Mouse (Mus musculus) hindbrain, postnatal 0 days (tissue): ENCODE data around the gene Slc15a5. TPM values are rescaled to one million over a fixed set of nuclear protein-coding genes. Genes with fewer than 3 reads are reported as not detected.
"Not testable (repeated sequence)": the region's sequence is repeated elsewhere in the genome, so short reads cannot be mapped to it uniquely, and the experiment has no call there.

Source experiments
- ATAC-seq: fragments of 200-750 bp; cut with Nextera tagmentation; 2 replicates; pipeline ENCODE4 v1.8.0; 2017; ENCODE audit warnings: mild to moderate bottlenecking, moderate TSS enrichment, moderate library complexity
- DNase-seq: peaks from one replicate; pipeline ENCODE4 v3.0.0-alpha.2; 2015; ENCODE audit warnings: low spot score
- H3K27ac ChIP-seq: fragments of 300-500 bp; sonication (generic); 2 replicates; pipeline ENCODE4 v1.5.1; 2014; ENCODE audit warnings: mild to moderate bottlenecking
- H3K27me3 ChIP-seq: fragments of 300-500 bp; sonication (generic); 2 replicates; pipeline ENCODE4 v1.6.1; 2014; ENCODE audit warnings: low read length, mixed read lengths; ENCODE audit not compliant: insufficient read depth
- H3K36me3 ChIP-seq: fragments of 300-500 bp; sonication (generic); 2 replicates; pipeline ENCODE4 v1.6.1; 2014; ENCODE audit warnings: low read length, mixed read lengths; ENCODE audit not compliant: insufficient read depth
- H3K4me1 ChIP-seq: fragments of 300-500 bp; sonication (generic); 2 replicates; pipeline ENCODE4 v1.6.1; 2014; ENCODE audit warnings: antibody characterized with exemption, low read length, mixed read lengths; ENCODE audit not compliant: insufficient read depth
- H3K4me2 ChIP-seq: fragments of 300-500 bp; sonication (generic); 2 replicates; pipeline ENCODE4 v1.6.1; 2014; ENCODE audit warnings: low read depth, mild to moderate bottlenecking, low read length, moderate library complexity, mixed read lengths
- H3K4me3 ChIP-seq: fragments of 300-500 bp; sonication (generic); 2 replicates; pipeline ENCODE4 v1.5.1; 2014; ENCODE audit warnings: low read length
- H3K9ac ChIP-seq: fragments of 300-500 bp; sonication (generic); replicated peaks from 2 replicates; pipeline ENCODE4 v1.6.1; 2014; ENCODE audit warnings: mild to moderate bottlenecking, low read length, moderate library complexity, mixed read lengths
- H3K9me3 ChIP-seq: fragments of 300-500 bp; sonication (generic); 2 replicates; pipeline ENCODE4 v1.6.1; 2016; ENCODE audit warnings: low read length, mixed read lengths
- CTCF ChIP-seq: IDR thresholded peaks from 2 replicates; pipeline ENCODE4 v1.5.1; 2016; ENCODE audit warnings: antibody characterized with exemption, control low read depth, low read depth
- WGBS: fragments of 180-500 bp; shearing (Covaris S2); extraction: QIAGEN DNeasy Blood & Tissue Kit; methylation state at CpG from one replicate; pipeline ENCODE4 v1.1.7; 2014; 5-methylcytosine and 5-hydroxymethylcytosine counted together
- polyA plus RNA-seq: library from polyadenylated mRNA; unstranded; fragments of >200 nt; fragmentation: Nextera tagmentation; extraction: Ambion mirVana; gene quantifications from 2 replicates; pipeline ENCODE4 v1.2.1, GENCODE M21; 2015
- total RNA-seq: library from RNA; depleted of rRNA; stranded (reverse); fragments of >200 nt; gene quantifications from 2 replicates; pipeline ENCODE4 v1.2.3, GENCODE M21; 2014

Gene Slc15a5
- total and polyA plus RNA-seq, 2 experiments from 2014 or later: 0.15 TPM; not detected in 1

GRCm38 (mm10) chr6:138095060-138095459 is 15.3 kb upstream of the Slc15a5 start:
- H3K4me3 ChIP-seq: no peak overlapping the region
- no peaks in the 10 kb centered on the region for H3K9me3 ChIP-seq
- 84% methylated on average over 3 of the region's 3 CpGs for WGBS
- no peak overlapping the region for H3K4me2 ChIP-seq
- no peaks in the 10 kb centered on the region for H3K27me3 ChIP-seq
- H3K27ac ChIP-seq: no peak overlapping the region
- no peaks in the 10 kb centered on the region for H3K36me3 ChIP-seq
- no peaks in the 10 kb centered on the region for H3K4me1 ChIP-seq
- TF ChIP-seq CTCF: no peak
- H3K9ac ChIP-seq: no peak overlapping the region
- DNase-seq (no peak), ATAC-seq (no peak)

- no peaks in the 10 kb centered on the region for H3K4me1 ChIP-seq
- no peak for TF ChIP-seq CTCF
These were observed 12.7 kb upstream of the Slc15a5 start for GRCm38 (mm10) chr6:138092432-138092831.

GRCm38 (mm10) chr6:138089084-138089483 is 9.4 kb upstream of the Slc15a5 start:
- Histone ChIP-seq H3K4me3 (no peak overlapping the region), H3K4me2 (no peak overlapping the region), H3K27ac (no peak overlapping the region), H3K36me3 (no peaks in the 10 kb centered on the region), H3K27me3 (no peaks in the 10 kb centered on the region), H3K9ac (no peak overlapping the region), H3K4me1 (no peaks in the 10 kb centered on the region), H3K9me3 (no peaks in the 10 kb centered on the region)
- no peak for TF ChIP-seq CTCF
- WGBS: 85% methylated on average over 8 of the region's 8 CpGs
- DNase-seq (no peak), ATAC-seq (no peak)

More at GRCm38 (mm10) chr6:138092432-138092831, 12.7 kb upstream of the Slc15a5 start:
- WGBS: 90% methylated on average over 7 of the region's 7 CpGs
- Histone ChIP-seq H3K27me3 (no peaks in the 10 kb centered on the region), H3K4me3 (no peak overlapping the region), H3K4me2 (no peak overlapping the region), H3K27ac (no peak overlapping the region), H3K9me3 (no peaks in the 10 kb centered on the region), H3K9ac (no peak overlapping the region), H3K36me3 (no peaks in the 10 kb centered on the region)
- no peak for ATAC-seq
- no peak for DNase-seq

GRCm38 (mm10) chr6:138086421-138086820 is 6.7 kb upstream of the Slc15a5 start:
- H3K36me3 ChIP-seq, ATAC-seq, H3K9ac ChIP-seq, DNase-seq, H3K4me3 ChIP-seq, H3K27me3 ChIP-seq, H3K27ac ChIP-seq, H3K4me2 ChIP-seq, H3K4me1 ChIP-seq, H3K9me3 ChIP-seq: not testable (repeated sequence)

- Histone ChIP-seq H3K9me3 (no peaks in the 10 kb centered on the region), H3K4me3 (no peak overlapping the region), H3K27ac (no peak overlapping the region), H3K4me1 (no peaks in the 10 kb centered on the region), H3K4me2 (no peak overlapping the region), H3K27me3 (no peaks in the 10 kb centered on the region), H3K9ac (no peak overlapping the region), H3K36me3 (no peaks in the 10 kb centered on the region)
- no peak for DNase-seq
- TF ChIP-seq CTCF: no peak
- 90% methylated on average over 6 of the region's 6 CpGs for WGBS
- ATAC-seq: no peak
These were observed 1.2 kb upstream of the Slc15a5 start for GRCm38 (mm10) chr6:138080778-138081549.

GRCm38 (mm10) chr6:138077681-138078439 is 1.9 kb downstream of the Slc15a5 start:
- H3K27ac ChIP-seq: no peak overlapping the region
- no peak overlapping the region for H3K4me2 ChIP-seq
- no peak for DNase-seq
- no peak overlapping the region for H3K4me3 ChIP-seq
- H3K27me3 ChIP-seq: no peaks in the 10 kb centered on the region
- WGBS: 80% methylated on average over 5 of the region's 5 CpGs
- no peak for TF ChIP-seq CTCF
- H3K4me1 ChIP-seq: no peaks in the 10 kb centered on the region
- ATAC-seq: no peak
- no peak overlapping the region for H3K9ac ChIP-seq
- no peaks in the 10 kb centered on the region for H3K9me3 ChIP-seq
- no peaks in the 10 kb centered on the region for H3K36me3 ChIP-seq

GRCm38 (mm10) chr6:138075723-138076122 is 4.0 kb downstream of the Slc15a5 start:
- Histone ChIP-seq H3K4me2 (no peak overlapping the region), H3K27me3 (no peaks in the 10 kb centered on the region), H3K9ac (no peak overlapping the region), H3K4me1 (no peaks in the 10 kb centered on the region), H3K27ac (no peak overlapping the region), H3K9me3 (no peaks in the 10 kb centered on the region), H3K4me3 (no peak overlapping the region), H3K36me3 (no peaks in the 10 kb centered on the region)
- ATAC-seq (no peak), DNase-seq (no peak)
- 97% methylated on average over 1 of the region's 1 CpGs for WGBS
- TF ChIP-seq CTCF: no peak
